Mouse (Mus musculus) C2C12 (cell line): ENCODE data around the gene Kif18a. TPM values are rescaled to one million over a fixed set of nuclear protein-coding genes. Genes with fewer than 3 reads are reported as not detected.

Experiments
- H3K27me3 ChIP-seq: one replicate; pipeline ENCODE4 v1.6.1; 2011; ENCODE audit not compliant: control insufficient read depth, insufficient read depth, insufficient read length
- H3K36me3 ChIP-seq: one replicate; pipeline ENCODE4 v1.6.1; 2011; ENCODE audit not compliant: control insufficient read depth, insufficient read depth
- H3K4me3 ChIP-seq: one replicate; pipeline ENCODE4 v1.5.1; 2011; ENCODE audit warnings: mild to moderate bottlenecking, control low read depth; ENCODE audit not compliant: poor library complexity, insufficient read depth, severe bottlenecking
- H3K79me2 ChIP-seq: one replicate; pipeline ENCODE4 v1.6.1; 2011; ENCODE audit not compliant: control insufficient read depth, insufficient read depth
- H3K79me3 ChIP-seq: one replicate; pipeline ENCODE4 v1.6.1; 2011; ENCODE audit warnings: low read depth, control low read depth
- H3ac ChIP-seq: one replicate; pipeline ENCODE3; 2011; ENCODE audit warnings: low read depth; ENCODE audit not compliant: control insufficient read depth, insufficient read length
- CEBPB ChIP-seq: IDR thresholded peaks from one replicate; pipeline ENCODE4 v1.6.1; 2011; ENCODE audit warnings: low read depth, mild to moderate bottlenecking, control low read depth, moderate library complexity
- CTCF ChIP-seq: IDR thresholded peaks from one replicate; pipeline ENCODE4 v1.5.1; 2011; ENCODE audit not compliant: control insufficient read depth, insufficient read depth, insufficient read length
- FOSL1 ChIP-seq: IDR thresholded peaks from one replicate; pipeline ENCODE4 v1.8.0; 2011; ENCODE audit warnings: mild to moderate bottlenecking, low read length; ENCODE audit not compliant: poor library complexity, insufficient read depth, severe bottlenecking
- MAX ChIP-seq: IDR thresholded peaks from one replicate; pipeline ENCODE4 v1.6.1; 2011; ENCODE audit warnings: mild to moderate bottlenecking, control low read depth
- MYOD1 ChIP-seq: IDR thresholded peaks from one replicate; pipeline ENCODE4 v1.6.1; 2011; ENCODE audit warnings: low read depth; ENCODE audit not compliant: control insufficient read depth, insufficient read length
- MYOG ChIP-seq: IDR thresholded peaks from one replicate; pipeline ENCODE4 v1.6.1; 2011; ENCODE audit not compliant: control insufficient read depth, insufficient read length; ENCODE audit errors: extremely low read depth
- USF1 ChIP-seq: IDR thresholded peaks from one replicate; pipeline ENCODE4 v1.6.1; 2011; ENCODE audit warnings: low read depth, mild to moderate bottlenecking, control low read depth, moderate library complexity
- polyA plus RNA-seq: library from polyadenylated mRNA; unstranded; fragments of >200 nt; fragmentation: generic; extraction: Trizol; gene quantifications from one replicate; pipeline ENCODE4 v1.2.1, GENCODE M21; 2012; ENCODE audit warnings: missing spikeins

Gene Kif18a
- polyA plus RNA-seq, 1 experiment: 2.7 TPM

- H3K4me3 ChIP-seq: no peak overlapping the region
- TF ChIP-seq MYOD1 (no peak), CTCF (no peak), CEBPB (no peak), MAX (no peak), FOSL1 (no peak), MYOG (no peak), USF1 (no peak)
- peaks cover 1% of the 10 kb centered on the region for H3K79me3 ChIP-seq
- H3ac ChIP-seq: no peak overlapping the region
- H3K36me3 ChIP-seq: peaks cover 64% of the 10 kb centered on the region
- no peaks in the 10 kb centered on the region for H3K79me2 ChIP-seq
- H3K27me3 ChIP-seq: no peaks in the 10 kb centered on the region
Observed at GRCm38 (mm10) chr2:109298160-109298559, 17.6 kb downstream of the Kif18a start.

DNA sequence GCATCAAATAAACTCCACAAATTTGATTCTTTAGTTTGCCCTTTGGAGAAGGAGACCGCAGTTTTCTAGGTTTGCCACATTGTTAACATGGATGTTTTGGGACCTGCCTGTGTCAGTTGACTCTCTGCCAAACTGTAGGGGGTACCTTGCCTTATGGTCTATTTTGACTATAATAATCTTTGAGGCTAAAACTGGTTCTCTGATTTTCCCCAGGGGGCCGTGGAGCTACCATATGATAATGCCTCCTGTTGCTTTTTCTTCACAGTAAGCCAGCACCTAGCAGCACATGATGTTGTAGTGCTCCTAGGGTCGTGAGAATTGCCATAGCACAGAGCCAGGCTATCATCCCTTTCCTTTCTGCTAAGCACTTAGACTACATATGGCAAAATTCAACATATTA is 21.7 kb downstream of the Kif18a start:
- H3K79me2 ChIP-seq: no peaks in the 10 kb centered on the region
- H3K4me3 ChIP-seq: no peak overlapping the region
- TF ChIP-seq USF1: no peak
- no peak for TF ChIP-seq MAX
- no peak for TF ChIP-seq CEBPB
- TF ChIP-seq MYOG: no peak
- no peak for TF ChIP-seq MYOD1
- TF ChIP-seq CTCF: no peak
- TF ChIP-seq FOSL1: no peak
- H3K79me3 ChIP-seq: peaks cover 1% of the 10 kb centered on the region
- no peak overlapping the region for H3ac ChIP-seq
- no peaks in the 10 kb centered on the region for H3K27me3 ChIP-seq
- H3K36me3 ChIP-seq: peaks cover 72% of the 10 kb centered on the region

DNA sequence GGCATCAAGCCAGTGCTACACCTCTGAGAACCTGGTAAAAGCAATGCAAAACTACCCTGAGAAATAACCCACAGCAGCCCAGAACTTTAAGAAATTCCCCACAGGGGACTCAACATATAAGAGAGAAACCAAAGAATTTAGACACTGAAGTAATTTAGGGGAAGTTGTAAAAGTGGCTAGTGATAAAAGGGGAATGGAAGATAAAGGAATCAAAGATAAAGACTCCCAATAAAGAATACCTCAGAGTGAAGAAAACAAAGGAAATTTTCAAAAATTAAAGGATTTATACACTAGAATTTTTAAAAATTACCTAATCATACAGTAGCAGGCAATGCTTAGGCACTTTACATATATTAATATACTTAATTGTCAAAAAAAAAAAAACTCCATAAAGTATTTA is 23.1 kb downstream of the Kif18a start:
- Histone ChIP-seq H3K27me3 (no peaks in the 10 kb centered on the region), H3K4me3 (no peak overlapping the region), H3K79me2 (no peaks in the 10 kb centered on the region), H3ac (no peak overlapping the region), H3K36me3 (peaks cover 70% of the 10 kb centered on the region), H3K79me3 (peaks cover 1% of the 10 kb centered on the region)
- no peak for TF ChIP-seq CEBPB
- no peak for TF ChIP-seq FOSL1
- TF ChIP-seq USF1: no peak
- no peak for TF ChIP-seq MYOD1
- no peak for TF ChIP-seq MYOG
- TF ChIP-seq MAX: no peak
- no peak for TF ChIP-seq CTCF

DNA sequence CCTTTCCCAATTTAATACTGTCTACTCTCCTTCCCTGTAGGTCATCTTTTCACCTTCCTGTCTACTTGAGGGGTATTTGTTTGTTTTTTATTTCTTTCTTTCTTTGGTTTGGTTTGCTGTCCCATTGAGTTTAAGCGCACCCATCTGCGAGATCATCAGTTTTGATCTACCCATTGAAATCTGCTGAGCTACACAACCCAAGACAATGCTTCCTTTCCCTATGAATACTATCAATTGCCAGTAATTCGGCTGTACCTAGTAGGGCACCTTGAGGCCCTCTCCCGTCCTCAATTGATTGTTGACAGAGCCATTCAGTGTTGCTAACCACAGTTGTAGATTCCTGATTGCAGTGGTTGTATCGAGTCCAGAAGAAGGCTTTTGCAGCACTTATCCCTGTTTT is 30.8 kb downstream of the Kif18a start:
- Histone ChIP-seq H3ac (no peak overlapping the region), H3K79me3 (no peaks in the 10 kb centered on the region), H3K79me2 (no peaks in the 10 kb centered on the region), H3K27me3 (no peaks in the 10 kb centered on the region), H3K36me3 (peaks cover 66% of the 10 kb centered on the region), H3K4me3 (no peak overlapping the region)
- TF ChIP-seq CEBPB (no peak), CTCF (no peak), FOSL1 (no peak), MYOD1 (no peak), USF1 (no peak), MAX (no peak), MYOG (no peak)

GRCm38 (mm10) chr2:109331807-109332206 is 51.3 kb downstream of the Kif18a start:
- Histone ChIP-seq H3K27me3 (no peaks in the 10 kb centered on the region), H3K79me3 (no peaks in the 10 kb centered on the region), H3K79me2 (no peaks in the 10 kb centered on the region), H3K36me3 (peaks cover 27% of the 10 kb centered on the region), H3K4me3 (no peak overlapping the region), H3ac (no peak overlapping the region)
- TF ChIP-seq MYOD1 (no peak), FOSL1 (no peak), CTCF (no peak), MAX (no peak), CEBPB (no peak), MYOG (no peak), USF1 (no peak)

DNA sequence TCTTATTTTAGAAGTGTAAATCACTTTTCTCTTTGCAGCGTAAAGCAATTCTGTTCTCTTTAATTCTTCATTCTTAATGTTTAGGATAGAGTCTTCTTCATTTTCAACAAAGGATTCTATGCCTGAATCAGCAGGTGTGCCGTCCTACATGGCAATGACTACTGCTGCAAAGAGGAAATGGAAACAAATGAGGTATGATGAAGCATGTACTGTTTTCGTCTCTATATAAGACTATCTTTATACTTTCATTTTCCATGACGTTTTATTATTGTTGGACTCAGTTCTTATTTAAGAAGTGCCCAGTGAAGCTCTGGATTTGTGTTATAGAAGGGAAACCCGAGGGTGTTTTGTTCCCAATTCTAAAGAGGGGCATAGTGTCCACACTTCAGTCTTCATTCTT is 53.7 kb downstream of the Kif18a start:
- no peak overlapping the region for H3K4me3 ChIP-seq
- no peaks in the 10 kb centered on the region for H3K79me2 ChIP-seq
- peaks cover 37% of the 10 kb centered on the region for H3K36me3 ChIP-seq
- no peak overlapping the region for H3ac ChIP-seq
- no peaks in the 10 kb centered on the region for H3K79me3 ChIP-seq
- TF ChIP-seq CTCF: no peak
- no peak for TF ChIP-seq MAX
- no peak for TF ChIP-seq MYOG
- TF ChIP-seq USF1: no peak
- TF ChIP-seq CEBPB: no peak
- no peak for TF ChIP-seq FOSL1
- no peak for TF ChIP-seq MYOD1
- no peaks in the 10 kb centered on the region for H3K27me3 ChIP-seq
